Mouse (Mus musculus): ENCODE results near the gene Rgl2. TPM values are rescaled to one million over a fixed set of nuclear protein-coding genes. Genes with fewer than 3 reads are reported as not detected.

The Rgl2 gene
- total RNA-seq (2023) = 169 to 183 TPM (median 181 TPM) in 4 replicates

GRCm38 (mm10) chr17:33929371-33930279 is at the start of gene Rgl2:
Rgl2 (plus strand) TSS chr17:33929543.

GRCm38 (mm10) chr17:33890533-33891059 is 38.7 kb upstream of the Rgl2 start, which contains the start of gene Kifc1:
Kifc1 (minus strand) TSS chr17:33890661.

GRCm38 (mm10) chr17:33904835-33905234 is 24.5 kb upstream of the Rgl2 start, which contains the start of gene Platr17:
Platr17 (plus strand) TSS chr17:33905135.

GRCm38 (mm10) chr17:33909077-33909868 is 20.1 kb upstream of the Rgl2 start, which contains the start of gene Daxx:
Daxx (plus strand) TSS chr17:33909414.

GRCm38 (mm10) chr17:33915671-33916250 is 13.6 kb upstream of the Rgl2 start, which contains the start of the genes Tapbp and Zbtb22:
Tapbp (plus strand) TSS chr17:33915899.
Zbtb22 (plus strand) TSS chr17:33915904.

GRCm38 (mm10) chr17:33940206-33940805 is 11.0 kb downstream of the Rgl2 start, which contains the start of the genes Pfdn6 and Wdr46:
Pfdn6 (minus strand) TSS chr17:33940343.
Wdr46 (plus strand) TSS chr17:33940660.

GRCm38 (mm10) chr17:33951021-33951946 is 21.9 kb downstream of the Rgl2 start, which contains the start of gene B3galt4:
B3galt4 (minus strand) TSS chr17:33951488.

GRCm38 (mm10) chr17:33955555-33956214 is 26.3 kb downstream of the Rgl2 start, which contains the start of the genes Vps52 and Rps18:
Vps52 (plus strand) TSS chr17:33955812.
Rps18 (minus strand) TSS chr17:33956001.

Other genes with a start within 250 kb of the Rgl2 start
- gene Hnrnpm, start 242.7 kb upstream of the Rgl2 start, total RNA-seq (2023) = 368 to 402 TPM (median 383 TPM) in 4 replicates
- 42.0 to 48.3 TPM (median 44.9 TPM) in 4 replicates for gene March2, start 210.9 kb upstream of the Rgl2 start, total RNA-seq (2023)
- gene Rab11b, start 169.0 kb upstream of the Rgl2 start, total RNA-seq (2023) = 193 to 221 TPM (median 217 TPM) in 4 replicates
- gene Angptl4, start 147.7 kb upstream of the Rgl2 start, total RNA-seq (2023) = 0.42 to 0.43 TPM in 2 of 4 replicates, not detected in the others
- gene Kank3, start 119.0 kb upstream of the Rgl2 start, total RNA-seq (2023) = 1.8 to 3.6 TPM (median 2.5 TPM) in 4 replicates
- gene Rps28, start 105.0 kb upstream of the Rgl2 start, total RNA-seq (2023) = 3,326 to 3,462 TPM (median 3,401 TPM) in 4 replicates
- 142 to 168 TPM (median 145 TPM) in 4 replicates for gene Ndufa7, start 105.0 kb upstream of the Rgl2 start, total RNA-seq (2023)
- 3.6 to 7.8 TPM (median 5.2 TPM) in 4 replicates for gene Cd320, start 86.5 kb upstream of the Rgl2 start, total RNA-seq (2023)
- gene Gm7029, start 55.7 kb upstream of the Rgl2 start, total RNA-seq (2023) = not detected in 4 replicates
- 2.4 to 6.4 TPM (median 2.6 TPM) in 4 replicates for gene Kifc1, start 38.9 kb upstream of the Rgl2 start, total RNA-seq (2023)
- gene Platr17, start 24.4 kb upstream of the Rgl2 start, total RNA-seq (2023) = 0.75 to 0.94 TPM in 2 of 4 replicates, not detected in the others
- 43.7 to 52.6 TPM (median 49.3 TPM) in 4 replicates for gene Daxx, start 20.1 kb upstream of the Rgl2 start, total RNA-seq (2023)
- gene Tapbp, start 13.6 kb upstream of the Rgl2 start, total RNA-seq (2023) = 431 to 449 TPM (median 436 TPM) in 4 replicates
- 37.5 to 42.9 TPM (median 39.2 TPM) in 4 replicates for gene Zbtb22, start 13.6 kb upstream of the Rgl2 start, total RNA-seq (2023)
- gene Pfdn6, start 10.8 kb downstream of the Rgl2 start, total RNA-seq (2023) = 55.2 to 64.5 TPM (median 58.4 TPM) in 4 replicates
- gene Wdr46, start 11.1 kb downstream of the Rgl2 start, total RNA-seq (2023) = 37.1 to 42.6 TPM (median 40.1 TPM) in 4 replicates
- gene B3galt4, start 21.9 kb downstream of the Rgl2 start, total RNA-seq (2023) = 3.9 to 6.1 TPM (median 5.8 TPM) in 4 replicates
- 86.2 to 102 TPM (median 93.0 TPM) in 4 replicates for gene Vps52, start 26.3 kb downstream of the Rgl2 start, total RNA-seq (2023)
- gene Rps18, start 26.5 kb downstream of the Rgl2 start, total RNA-seq (2023) = 1,434 to 1,528 TPM (median 1,474 TPM) in 4 replicates
- gene H2-K1, start 70.8 kb downstream of the Rgl2 start, total RNA-seq (2023) = 2,712 to 3,144 TPM (median 2,852 TPM) in 4 replicates
- 31.0 to 45.2 TPM (median 32.4 TPM) in 4 replicates for gene Ring1, start 95.1 kb downstream of the Rgl2 start, total RNA-seq (2023)
- 122 to 144 TPM (median 136 TPM) in 4 replicates for gene H2-Ke6, start 98.5 kb downstream of the Rgl2 start, total RNA-seq (2023)
- gene Slc39a7, start 102.1 kb downstream of the Rgl2 start, total RNA-seq (2023) = 63.8 to 91.4 TPM (median 78.7 TPM) in 4 replicates
- 106 to 119 TPM (median 119 TPM) in 4 replicates for gene Rxrb, start 102.3 kb downstream of the Rgl2 start, total RNA-seq (2023)
- 4.3 to 8.8 TPM (median 5.6 TPM) in 4 replicates for gene Col11a2, start 109.9 kb downstream of the Rgl2 start, total RNA-seq (2023)
- gene H2-Oa, start 162.8 kb downstream of the Rgl2 start, total RNA-seq (2023) = 232 to 249 TPM (median 239 TPM) in 4 replicates
- gene H2-DMa, start 190.0 kb downstream of the Rgl2 start, total RNA-seq (2023) = 659 to 693 TPM (median 673 TPM) in 4 replicates
- gene Brd2, start 193.1 kb downstream of the Rgl2 start, total RNA-seq (2023) = 421 to 508 TPM (median 482 TPM) in 4 replicates
- gene H2-DMb2, start 213.8 kb downstream of the Rgl2 start, total RNA-seq (2023) = 1,557 to 1,593 TPM (median 1,583 TPM) in 4 replicates
- 718 to 852 TPM (median 762 TPM) in 4 replicates for gene H2-DMb1, start 223.5 kb downstream of the Rgl2 start, total RNA-seq (2023)